Mouse (Mus musculus): ENCODE measurements around the gene Mrpl50. TPM values are rescaled to one million over a fixed set of nuclear protein-coding genes. Genes with fewer than 3 reads are reported as not detected.
"Not testable (repeated sequence)": the region's sequence is repeated elsewhere in the genome, so short reads cannot be mapped to it uniquely, and the experiment has no call there.

Gene Mrpl50
- polyA plus RNA-seq, 1 experiment = 16.7 TPM

DNA sequence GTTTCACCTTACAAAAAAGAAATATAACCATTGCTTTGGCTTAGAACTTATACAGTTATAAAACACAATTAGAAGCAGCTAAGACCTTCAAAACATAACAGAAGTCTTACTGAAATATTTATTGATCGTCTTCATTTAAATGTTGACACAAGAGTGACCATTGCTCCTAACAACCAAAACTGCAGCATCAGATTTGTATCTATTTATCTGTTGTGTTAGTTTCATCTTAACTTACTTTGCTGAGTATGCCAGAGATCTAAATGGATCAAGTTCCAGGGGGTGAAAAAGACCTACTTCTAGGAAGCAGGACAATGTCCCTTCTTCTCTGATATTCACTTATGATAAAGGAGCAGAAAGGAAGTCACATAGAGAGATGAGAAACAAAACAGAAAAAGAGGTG, 17.3 kb downstream of the Mrpl50 start:
- H3K4me2 ChIP-seq (ENCODE audit: low read depth) = no peak overlapping the region
- H3K4me3 ChIP-seq = no peak overlapping the region
- no peaks in the 10 kb centered on the region for H3K79me2 ChIP-seq (ENCODE audit: control insufficient read depth, insufficient read depth)
- TF ChIP-seq MYOG (IDR thresholded peaks at IDR 0.05; ENCODE audit: control insufficient read depth in 1 of 3, insufficient read depth in 1 of 3, insufficient read length in 2 of 3, low read depth in 2 of 3) = no peak
- no peak for TF ChIP-seq TCF3 (IDR thresholded peaks at IDR 0.05; ENCODE audit: insufficient read length, low read depth)
- TF ChIP-seq USF1 (IDR thresholded peaks at IDR 0.05; ENCODE audit: low read depth) = no peak
- TF ChIP-seq MYOD1 (IDR thresholded peaks at IDR 0.05; ENCODE audit: control insufficient read depth in 1 of 3, insufficient read length in 2 of 3, low read depth in 2 of 3) = no peak
- TF ChIP-seq POLR2A (IDR thresholded peaks at IDR 0.05; ENCODE audit: insufficient read length, low read depth) = no peak
- no peak for TF ChIP-seq POLR2AphosphoS2 (IDR thresholded peaks at IDR 0.05; ENCODE audit: insufficient read length, low read depth)
- TF ChIP-seq E2F4 (IDR thresholded peaks at IDR 0.05; ENCODE audit: insufficient read depth) = no peak
- no peak for TF ChIP-seq REST (IDR thresholded peaks at IDR 0.05; ENCODE audit: insufficient read depth, insufficient read length)
- TF ChIP-seq MAX (IDR thresholded peaks at IDR 0.05; ENCODE audit: low read depth) = no peak
- no peak for TF ChIP-seq CEBPB (IDR thresholded peaks at IDR 0.05; ENCODE audit: insufficient read depth, poor library complexity, severe bottlenecking)
- TF ChIP-seq SRF (IDR thresholded peaks at IDR 0.05; ENCODE audit: control insufficient read depth, insufficient read length, low read depth) = no peak
- no peak for TF ChIP-seq TCF12 (IDR thresholded peaks at IDR 0.05; ENCODE audit: insufficient read depth, poor library complexity, severe bottlenecking)
- no peaks in the 10 kb centered on the region for H3K27me3 ChIP-seq (ENCODE audit: control insufficient read depth, insufficient read depth, insufficient read length)
- H3K36me3 ChIP-seq (ENCODE audit: control insufficient read depth, insufficient read depth) = no peaks in the 10 kb centered on the region
- no peak overlapping the region for H3ac ChIP-seq (ENCODE audit: control insufficient read depth, insufficient read length)

GRCm38 (mm10) chr4:49485934-49486650, 34.8 kb downstream of the Mrpl50 start:
- not testable (repeated sequence) for H3K4me3 ChIP-seq; H3K27me3 ChIP-seq (ENCODE audit: control insufficient read depth, insufficient read depth, insufficient read length)

GRCm38 (mm10) chr4:49485442-49485841, 35.5 kb downstream of the Mrpl50 start:
- H3K27me3 ChIP-seq (ENCODE audit: control insufficient read depth, insufficient read depth, insufficient read length) = no peaks in the 10 kb centered on the region
- no peak overlapping the region for H3K4me3 ChIP-seq
- no peak overlapping the region for H3ac ChIP-seq (ENCODE audit: control insufficient read depth, insufficient read length)
- H3K36me3 ChIP-seq (ENCODE audit: control insufficient read depth, insufficient read depth) = no peaks in the 10 kb centered on the region
- no peak for TF ChIP-seq MYOG (IDR thresholded peaks at IDR 0.05; ENCODE audit: control insufficient read depth in 1 of 3, insufficient read depth in 1 of 3, insufficient read length in 2 of 3, low read depth in 2 of 3)
- TF ChIP-seq REST (IDR thresholded peaks at IDR 0.05; ENCODE audit: insufficient read depth, insufficient read length) = no peak
- TF ChIP-seq TCF12 (IDR thresholded peaks at IDR 0.05; ENCODE audit: insufficient read depth, poor library complexity, severe bottlenecking) = no peak
- no peak for TF ChIP-seq USF1 (IDR thresholded peaks at IDR 0.05; ENCODE audit: low read depth)
- TF ChIP-seq CEBPB (IDR thresholded peaks at IDR 0.05; ENCODE audit: insufficient read depth, poor library complexity, severe bottlenecking) = no peak
- TF ChIP-seq MAX (IDR thresholded peaks at IDR 0.05; ENCODE audit: low read depth) = no peak
- no peak for TF ChIP-seq E2F4 (IDR thresholded peaks at IDR 0.05; ENCODE audit: insufficient read depth)
- TF ChIP-seq MYOD1 (IDR thresholded peaks at IDR 0.05; ENCODE audit: control insufficient read depth in 1 of 3, insufficient read length in 2 of 3, low read depth in 2 of 3) = no peak
- no peak overlapping the region for H3K4me2 ChIP-seq (ENCODE audit: low read depth)
- H3K79me2 ChIP-seq (ENCODE audit: control insufficient read depth, insufficient read depth) = no peaks in the 10 kb centered on the region

More at GRCm38 (mm10) chr4:49485934-49486650, 34.8 kb downstream of the Mrpl50 start:
- not testable (repeated sequence) for H3ac ChIP-seq (ENCODE audit: control insufficient read depth, insufficient read length); H3K4me2 ChIP-seq (ENCODE audit: low read depth); H3K36me3 ChIP-seq (ENCODE audit: control insufficient read depth, insufficient read depth); H3K79me2 ChIP-seq (ENCODE audit: control insufficient read depth, insufficient read depth)

- Histone ChIP-seq H3K4me3 (no peak overlapping the region), H3K79me2 (ENCODE audit: control insufficient read depth, insufficient read depth) (no peaks in the 10 kb centered on the region), H3K27me3 (ENCODE audit: control insufficient read depth, insufficient read depth, insufficient read length) (no peaks in the 10 kb centered on the region), H3K4me2 (ENCODE audit: low read depth) (no peak overlapping the region), H3ac (ENCODE audit: control insufficient read depth, insufficient read length) (no peak overlapping the region), H3K36me3 (ENCODE audit: control insufficient read depth, insufficient read depth) (no peaks in the 10 kb centered on the region)
- TF ChIP-seq MAX (IDR thresholded peaks at IDR 0.05; ENCODE audit: low read depth) = no peak
- TF ChIP-seq MYOG (IDR thresholded peaks at IDR 0.05; ENCODE audit: control insufficient read depth in 1 of 3, insufficient read depth in 1 of 3, insufficient read length in 2 of 3, low read depth in 2 of 3) = no peak
- TF ChIP-seq POLR2AphosphoS2 (IDR thresholded peaks at IDR 0.05; ENCODE audit: insufficient read length, low read depth) = no peak
- no peak for TF ChIP-seq USF1 (IDR thresholded peaks at IDR 0.05; ENCODE audit: low read depth)
- TF ChIP-seq E2F4 (IDR thresholded peaks at IDR 0.05; ENCODE audit: insufficient read depth) = no peak
- TF ChIP-seq MYOD1 (IDR thresholded peaks at IDR 0.05; ENCODE audit: control insufficient read depth in 1 of 3, insufficient read length in 2 of 3, low read depth in 2 of 3) = no peak
- no peak for TF ChIP-seq CEBPB (IDR thresholded peaks at IDR 0.05; ENCODE audit: insufficient read depth, poor library complexity, severe bottlenecking)
- no peak for TF ChIP-seq TCF3 (IDR thresholded peaks at IDR 0.05; ENCODE audit: insufficient read length, low read depth)
- TF ChIP-seq POLR2A (IDR thresholded peaks at IDR 0.05; ENCODE audit: insufficient read length, low read depth) = no peak
Observed at GRCm38 (mm10) chr4:49480896-49481295, 40.0 kb downstream of the Mrpl50 start.

DNA sequence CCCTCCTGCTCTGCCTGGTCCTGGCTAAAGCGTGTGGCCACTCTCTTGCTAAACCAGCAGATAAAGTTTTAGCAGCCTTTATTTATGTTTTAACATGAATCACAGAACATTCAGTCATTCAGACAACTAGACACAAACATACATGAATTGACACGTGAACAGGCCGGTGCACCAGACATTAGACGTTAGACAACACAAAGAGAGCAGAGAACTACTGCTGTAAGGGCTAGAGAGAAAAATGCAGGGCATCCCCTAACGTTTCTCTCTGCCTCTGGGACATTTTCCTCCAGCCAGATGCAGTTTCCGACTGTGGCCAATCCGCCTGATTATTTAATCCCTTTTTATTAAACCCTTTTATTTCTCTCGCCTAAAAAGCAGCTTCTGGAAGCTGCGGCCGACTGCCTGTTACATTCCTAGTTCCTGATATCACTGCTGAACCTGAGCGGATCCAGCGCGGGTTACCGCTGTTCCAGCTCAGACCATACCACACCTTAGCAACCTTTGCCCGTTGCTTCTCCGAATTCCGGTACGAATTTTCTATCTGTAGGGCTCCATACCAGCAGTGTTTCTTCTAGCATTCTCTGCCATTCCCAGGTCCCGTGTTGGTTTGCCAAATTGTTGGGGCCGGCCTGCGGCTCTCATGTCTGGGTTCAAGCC, 40.7 kb downstream of the Mrpl50 start:
- no peak overlapping the region for H3K4me2 ChIP-seq (ENCODE audit: low read depth)
- TF ChIP-seq CEBPB (IDR thresholded peaks at IDR 0.05; ENCODE audit: insufficient read depth, poor library complexity, severe bottlenecking) (no peak), TCF12 (IDR thresholded peaks at IDR 0.05; ENCODE audit: insufficient read depth, poor library complexity, severe bottlenecking) (no peak), MAX (IDR thresholded peaks at IDR 0.05; ENCODE audit: low read depth) (no peak), MYOG (IDR thresholded peaks at IDR 0.05; ENCODE audit: control insufficient read depth in 1 of 3, insufficient read depth in 1 of 3, insufficient read length in 2 of 3, low read depth in 2 of 3) (no peak), SRF (IDR thresholded peaks at IDR 0.05; ENCODE audit: control insufficient read depth, insufficient read length, low read depth) (no peak), E2F4 (IDR thresholded peaks at IDR 0.05; ENCODE audit: insufficient read depth) (no peak), REST (IDR thresholded peaks at IDR 0.05; ENCODE audit: insufficient read depth, insufficient read length) (no peak), POLR2A (IDR thresholded peaks at IDR 0.05; ENCODE audit: insufficient read length, low read depth) (no peak), USF1 (IDR thresholded peaks at IDR 0.05; ENCODE audit: low read depth) (no peak), POLR2AphosphoS2 (IDR thresholded peaks at IDR 0.05; ENCODE audit: insufficient read length, low read depth) (no peak), TCF3 (IDR thresholded peaks at IDR 0.05; ENCODE audit: insufficient read length, low read depth) (no peak), MYOD1 (IDR thresholded peaks at IDR 0.05; ENCODE audit: control insufficient read depth in 1 of 3, insufficient read length in 2 of 3, low read depth in 2 of 3) (no peak)
- no peaks in the 10 kb centered on the region for H3K36me3 ChIP-seq (ENCODE audit: control insufficient read depth, insufficient read depth)
- no peaks in the 10 kb centered on the region for H3K79me2 ChIP-seq (ENCODE audit: control insufficient read depth, insufficient read depth)
- H3K27me3 ChIP-seq (ENCODE audit: control insufficient read depth, insufficient read depth, insufficient read length) = no peaks in the 10 kb centered on the region
- no peak overlapping the region for H3K4me3 ChIP-seq
- no peak overlapping the region for H3ac ChIP-seq (ENCODE audit: control insufficient read depth, insufficient read length)

DNA sequence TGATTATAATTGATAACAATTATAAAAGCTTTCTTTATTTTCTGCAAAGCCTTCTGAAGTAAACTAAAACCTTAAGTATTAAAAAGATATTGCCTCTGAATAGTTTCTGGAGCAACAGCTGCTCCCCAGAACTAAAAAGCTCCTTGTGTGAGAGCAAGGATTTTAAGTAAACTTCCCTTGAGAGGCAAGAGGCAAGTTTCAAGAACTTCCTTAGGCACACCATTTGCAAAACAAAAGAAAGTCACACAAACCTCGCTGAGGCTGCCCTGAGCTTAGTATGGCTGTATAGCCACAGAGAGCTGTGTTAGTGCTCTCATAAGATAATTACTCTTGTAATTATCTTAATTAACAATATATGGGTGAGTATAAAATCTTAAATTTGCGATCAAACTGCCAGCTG, 41.9 kb downstream of the Mrpl50 start:
- H3K27me3 ChIP-seq (ENCODE audit: control insufficient read depth, insufficient read depth, insufficient read length); H3K36me3 ChIP-seq (ENCODE audit: control insufficient read depth, insufficient read depth); H3K4me3 ChIP-seq; H3ac ChIP-seq (ENCODE audit: control insufficient read depth, insufficient read length); H3K4me2 ChIP-seq (ENCODE audit: low read depth); H3K79me2 ChIP-seq (ENCODE audit: control insufficient read depth, insufficient read depth): not testable (repeated sequence)
